Mouse (Mus musculus) right cerebral cortex, postnatal 4 days (tissue): Measurements from ENCODE around the gene Cyp46a1.

Experiments used
- DNase-seq: peaks from one replicate; pipeline ENCODE4 v3.0.0-alpha.2; 2022

Cyp46a1 gene

GRCm38 (mm10) chr12:108365868-108366267 lies 31.7 kb downstream of the Cyp46a1 start:
- no peak for DNase-seq

- DNase-seq: no peak
Measured at GRCm38 (mm10) chr12:108367909-108368308, 33.7 kb downstream of the Cyp46a1 start.

- DNase-seq: no peak
Measured at GRCm38 (mm10) chr12:108368921-108369320, 34.7 kb downstream of the Cyp46a1 start.

- no peak for DNase-seq
Measured at GRCm38 (mm10) chr12:108370596-108371428, 36.6 kb downstream of the Cyp46a1 start, which contains the start of gene Eml1. Gene Eml1 (plus strand): TSS chr12:108370957.

DNA sequence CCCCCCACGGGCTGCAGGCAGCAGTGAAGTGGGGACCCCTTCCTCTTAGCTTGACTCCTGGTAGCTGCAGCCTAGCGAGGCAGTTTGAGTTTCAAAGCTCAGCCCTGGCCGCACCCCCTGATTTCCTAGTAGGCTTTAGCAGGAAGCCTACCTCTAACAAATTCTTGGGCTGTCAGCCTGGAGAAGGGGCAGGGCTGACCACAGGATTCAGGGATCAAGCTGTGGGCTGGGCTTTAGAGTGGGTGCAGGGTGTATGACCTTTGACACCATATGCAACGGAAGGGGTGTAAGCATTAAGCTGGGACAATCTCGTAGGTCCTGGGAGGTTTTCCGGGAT lies 37.2 kb downstream of the Cyp46a1 start:
- DNase-seq: no peak

DNA sequence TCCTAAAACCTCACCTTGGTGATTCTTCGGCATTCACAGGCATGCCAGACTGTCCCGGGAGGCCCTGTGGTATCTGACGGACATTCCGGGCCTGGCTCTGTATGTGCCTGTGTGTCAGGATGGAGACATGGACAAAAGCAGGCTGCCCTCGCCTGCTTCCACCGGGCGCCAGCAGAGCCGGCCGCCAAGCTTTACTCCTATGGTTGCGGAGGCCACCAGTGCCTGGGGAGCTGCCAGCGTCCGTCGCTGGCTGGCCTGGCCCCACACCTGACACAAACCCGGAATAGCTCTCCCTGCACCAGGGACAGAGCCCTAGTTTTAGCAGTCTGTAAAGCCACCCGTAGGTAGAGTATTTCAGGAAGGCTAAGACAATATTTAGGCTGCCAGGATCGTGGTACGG lies 38.1 kb downstream of the Cyp46a1 start:
- no peak for DNase-seq

DNA sequence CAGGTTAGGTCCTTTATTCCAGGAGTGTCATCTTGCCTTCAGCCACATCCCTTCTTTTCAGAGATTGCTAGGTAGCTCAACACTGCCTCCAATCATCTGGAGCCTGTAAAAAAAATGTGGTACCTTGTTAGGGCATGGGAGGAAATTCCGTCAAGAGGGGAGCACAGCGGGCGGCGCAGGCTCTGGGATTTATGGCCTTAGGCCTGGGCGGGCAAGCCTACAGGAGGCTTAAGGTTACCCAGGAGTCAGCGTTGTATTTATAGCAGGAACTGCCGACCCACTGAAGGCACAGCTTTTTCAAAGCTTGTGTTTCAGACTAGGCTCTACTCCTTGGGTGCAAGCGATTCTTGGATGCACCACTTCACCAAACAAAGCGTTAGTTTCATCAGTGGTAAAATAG lies 39.4 kb downstream of the Cyp46a1 start:
- no peak for DNase-seq

DNA sequence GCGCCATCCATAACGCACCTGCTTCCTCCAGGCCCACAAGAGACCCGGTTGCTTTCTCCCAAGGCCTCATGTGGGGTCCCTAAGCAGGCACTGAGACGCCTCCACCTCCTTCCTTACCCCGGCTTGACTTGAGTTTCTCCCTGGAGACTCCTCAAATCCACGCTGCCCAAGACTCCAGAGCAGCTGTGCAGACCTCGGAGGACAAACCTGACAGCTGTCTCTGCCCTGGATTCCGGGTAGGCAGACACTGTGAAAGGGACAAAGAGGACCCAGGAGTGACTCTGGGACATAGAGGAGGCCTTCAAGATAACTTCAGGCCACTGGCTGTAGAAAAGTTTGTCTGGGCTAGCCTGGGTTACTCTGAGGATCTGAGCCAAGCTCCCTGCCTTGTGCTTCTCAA lies 40.5 kb downstream of the Cyp46a1 start:
- DNase-seq: no peak

- DNase-seq: no peak
Measured at GRCm38 (mm10) chr12:108378379-108379133, 44.4 kb downstream of the Cyp46a1 start.

DNA sequence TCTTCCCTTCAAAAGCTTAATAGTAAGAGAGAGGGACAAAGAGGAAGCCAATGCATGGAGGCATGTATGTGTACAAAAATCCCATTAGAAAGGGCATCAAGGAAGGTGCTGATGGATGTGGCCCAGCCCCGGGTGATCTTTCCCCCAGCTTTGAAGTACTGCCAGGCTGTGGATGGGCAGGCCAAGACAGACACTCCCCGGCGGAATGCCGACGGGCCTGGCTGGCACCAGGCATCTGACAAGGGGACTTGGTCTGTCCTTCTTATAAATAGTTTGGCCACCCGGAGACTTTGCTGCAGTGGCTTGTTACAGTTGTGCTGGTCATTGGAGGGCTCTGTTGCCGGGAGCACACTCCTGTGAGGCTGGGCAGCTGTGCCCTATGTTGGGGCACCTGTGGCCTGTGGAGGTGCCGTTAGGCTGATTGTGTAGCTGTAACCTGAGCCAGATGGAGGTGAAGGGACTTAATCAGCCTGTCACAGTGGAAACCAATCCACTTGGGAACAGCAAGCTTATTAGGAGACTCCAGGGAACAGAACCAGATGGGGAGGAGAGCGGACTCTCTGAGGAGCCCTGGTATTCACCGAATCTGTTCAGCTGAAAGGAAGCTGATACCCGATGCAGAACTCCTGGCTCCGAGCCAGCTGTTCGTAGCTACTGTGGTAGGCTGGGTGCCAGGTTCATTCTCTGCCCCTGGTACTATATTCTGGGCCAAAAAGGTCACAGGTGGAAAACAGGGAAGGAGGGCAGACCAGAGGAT lies 52.5 kb downstream of the Cyp46a1 start:
- DNase-seq: peak; percentile 47

DNA sequence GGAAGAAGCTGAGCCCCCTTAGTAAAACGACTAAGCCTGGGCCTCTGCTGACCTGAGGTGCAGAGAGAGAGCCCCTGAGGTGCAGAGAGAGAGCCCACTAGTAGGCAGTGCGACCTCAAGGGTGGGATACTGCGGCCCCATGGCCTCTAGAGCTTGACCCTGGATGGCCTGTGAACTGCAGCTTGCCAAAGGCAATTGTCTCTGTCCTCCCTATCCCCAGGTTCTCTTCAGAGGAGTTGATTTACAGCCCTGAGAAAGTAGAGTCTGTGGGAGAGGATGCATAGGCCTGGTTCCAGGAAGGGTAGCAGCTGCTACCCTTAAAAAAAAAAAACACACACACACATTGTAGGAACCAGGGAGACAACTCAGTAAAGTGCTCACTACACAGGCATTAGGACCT lies 55.5 kb downstream of the Cyp46a1 start:
- DNase-seq: no peak

GRCm38 (mm10) chr12:108392254-108393044 lies 58.3 kb downstream of the Cyp46a1 start:
- no peak for DNase-seq

DNA sequence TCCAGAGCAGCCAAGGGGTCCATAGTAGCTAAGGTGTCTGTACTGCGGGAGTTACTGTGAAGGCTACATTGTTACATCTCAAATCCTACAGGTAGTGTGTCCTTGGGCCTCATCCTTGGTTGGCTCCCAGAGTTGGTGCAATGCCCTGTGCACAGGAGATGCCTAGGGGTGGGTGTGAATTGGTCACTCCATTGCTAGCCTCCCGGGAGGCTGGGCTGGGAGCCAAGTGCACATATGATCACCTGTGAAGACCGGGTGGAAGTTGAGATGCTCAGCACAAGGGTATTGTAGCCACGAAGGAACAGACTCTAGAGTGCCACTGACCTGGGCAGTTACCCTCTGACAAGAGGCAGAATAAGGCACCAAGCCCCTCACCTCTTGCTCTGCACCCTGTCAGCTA lies 58.9 kb downstream of the Cyp46a1 start:
- no peak for DNase-seq

DNA sequence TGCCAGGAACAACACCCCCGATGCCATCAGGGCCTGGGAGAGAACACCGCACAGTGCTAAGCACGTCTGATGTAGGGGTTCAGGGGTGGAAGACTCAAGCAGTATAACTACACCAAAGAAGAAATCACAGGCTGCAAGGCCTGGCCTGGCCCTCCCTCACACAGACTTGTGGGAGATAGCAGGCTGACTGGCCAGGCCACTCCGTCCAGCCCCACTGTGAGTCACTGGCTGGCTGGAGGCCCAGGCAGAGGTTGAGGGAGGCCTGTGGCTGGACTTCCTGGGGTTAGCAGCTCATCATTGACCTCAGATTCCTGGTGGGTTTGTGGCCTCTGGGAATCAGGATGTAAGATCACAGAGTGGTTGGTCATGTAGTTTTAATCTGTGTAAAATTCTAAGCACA lies 59.5 kb downstream of the Cyp46a1 start:
- no peak for DNase-seq

GRCm38 (mm10) chr12:108394534-108395284 lies 60.5 kb downstream of the Cyp46a1 start:
- no peak for DNase-seq

DNA sequence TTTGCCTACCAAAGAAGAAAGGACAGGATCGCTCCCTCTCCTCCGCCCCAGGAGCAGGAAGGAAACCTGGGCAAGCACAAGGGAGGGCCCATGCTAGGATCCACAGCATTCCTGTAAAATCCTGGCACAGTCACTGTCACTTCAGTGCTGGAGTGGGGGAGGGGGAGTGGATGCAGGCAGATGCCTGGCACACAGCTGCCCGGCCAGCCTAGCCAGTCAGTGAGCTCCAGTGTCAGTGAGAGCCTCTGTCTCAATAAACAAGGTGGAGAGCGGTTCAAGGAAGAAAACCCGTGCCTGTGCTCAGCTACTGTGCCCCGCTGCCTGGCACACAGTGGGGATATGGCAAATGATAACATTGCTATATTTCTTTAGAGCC lies 61.1 kb downstream of the Cyp46a1 start:
- DNase-seq: no peak

GRCm38 (mm10) chr12:108396081-108396947 lies 62.1 kb downstream of the Cyp46a1 start:
- DNase-seq: no peak

DNA sequence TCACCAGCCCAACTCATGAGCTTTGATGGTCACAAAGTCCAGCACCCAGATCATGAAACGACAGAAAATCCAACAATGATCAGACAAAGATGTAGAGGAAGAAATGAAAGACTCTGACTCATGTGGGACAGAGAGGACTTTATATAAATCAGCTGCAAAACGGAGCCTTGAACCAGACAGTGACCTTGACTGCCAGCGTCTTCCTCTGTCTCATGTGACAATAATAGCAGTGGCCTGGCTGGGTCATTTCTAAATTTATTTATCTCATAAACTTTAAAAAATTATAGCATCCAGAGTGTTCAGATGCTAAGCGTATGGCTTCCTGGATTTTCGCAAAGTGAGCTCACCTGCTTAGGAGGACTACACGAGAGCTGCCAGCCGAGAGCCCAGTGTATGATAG lies 64.5 kb downstream of the Cyp46a1 start:
- DNase-seq: no peak

DNA sequence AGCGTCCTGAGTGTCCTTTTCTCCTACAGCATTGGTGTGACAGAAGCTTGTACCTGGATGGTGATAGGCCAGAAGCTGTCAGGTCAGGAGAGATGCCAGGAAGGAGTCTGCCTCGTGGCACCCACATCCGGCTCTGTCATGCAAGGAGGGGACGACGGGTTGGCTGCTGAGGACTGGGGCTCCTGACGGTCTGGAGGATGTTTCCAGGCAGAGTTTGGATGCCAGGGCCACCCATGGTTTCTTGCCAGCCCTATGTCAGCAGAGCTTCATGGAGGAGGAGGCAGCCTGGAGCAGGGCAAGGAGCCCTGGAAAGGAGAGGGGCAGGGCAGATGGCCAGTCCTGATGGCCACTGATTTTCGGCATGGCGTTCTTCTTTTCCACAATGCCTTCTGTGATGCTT lies 65.0 kb downstream of the Cyp46a1 start:
- no peak for DNase-seq

GRCm38 (mm10) chr12:108400951-108401350 lies 66.8 kb downstream of the Cyp46a1 start:
- no peak for DNase-seq

GRCm38 (mm10) chr12:108403957-108404356 lies 69.8 kb downstream of the Cyp46a1 start:
- DNase-seq: no peak
